Mouse (Mus musculus) C2C12 (cell line): ENCODE data around the gene Lce1a1.

Source experiments
- CTCF ChIP-seq: IDR thresholded peaks from one replicate; pipeline ENCODE4 v1.5.1; 2011; ENCODE audit not compliant: control insufficient read depth, insufficient read depth, insufficient read length
- FOSL1 ChIP-seq: IDR thresholded peaks from one replicate; pipeline ENCODE4 v1.8.0; 2011; ENCODE audit warnings: mild to moderate bottlenecking, low read length; ENCODE audit not compliant: poor library complexity, insufficient read depth, severe bottlenecking
- MAX ChIP-seq: IDR thresholded peaks from one replicate; pipeline ENCODE4 v1.6.1; 2011; ENCODE audit warnings: mild to moderate bottlenecking, control low read depth
- MYOD1 ChIP-seq: IDR thresholded peaks from one replicate; pipeline ENCODE4 v1.6.1; 2011; ENCODE audit warnings: low read depth; ENCODE audit not compliant: control insufficient read depth, insufficient read length
- MYOG ChIP-seq: IDR thresholded peaks from one replicate; pipeline ENCODE4 v1.6.1; 2011; ENCODE audit not compliant: control insufficient read depth, insufficient read length; ENCODE audit errors: extremely low read depth

- TF ChIP-seq CTCF (no peak), MYOG (no peak), FOSL1 (no peak), MYOD1 (no peak), MAX (no peak)
Measured at GRCm38 (mm10) chr3:92602169-92602568, 45.9 kb downstream of the Lce1a1 start.
